Mouse (Mus musculus) erythroblast, adult 5-6 weeks (primary cell): ENCODE measurements around the gene Pcnx3. TPM values are rescaled to one million over a fixed set of nuclear protein-coding genes. Genes with fewer than 3 reads are reported as not detected.
A peak's percentile ranks its signal among the peaks of the same experiment; 100 is the strongest.

Experiments used
- ATAC-seq: replicated peaks from 2 replicates; pipeline ENCODE4 v1.8.0; 2016; ENCODE audit warnings: moderate number of reproducible peaks, mild to moderate bottlenecking, moderate TSS enrichment, inconsistent platforms; ENCODE audit not compliant: poor library complexity, low FRiP score, severe bottlenecking
- total RNA-seq, 2 experiments: library from RNA; stranded (forward) in 1 of 2; stranded (reverse) in 1 of 2; fragments of 150-400 nt in 1 of 2; fragments of 200-764, 138-1000 nt in 1 of 2; gene quantifications; 2 replicates each; pipeline versions ENCODE4 v1.2.3 to v1.2.4; 2015 to 2017; ENCODE audit warnings: low replicate concordance in 2 of 2

Pcnx3 gene
- total RNA-seq, 2 experiments from 2014 or later = 16.3 to 20.3 TPM

DNA sequence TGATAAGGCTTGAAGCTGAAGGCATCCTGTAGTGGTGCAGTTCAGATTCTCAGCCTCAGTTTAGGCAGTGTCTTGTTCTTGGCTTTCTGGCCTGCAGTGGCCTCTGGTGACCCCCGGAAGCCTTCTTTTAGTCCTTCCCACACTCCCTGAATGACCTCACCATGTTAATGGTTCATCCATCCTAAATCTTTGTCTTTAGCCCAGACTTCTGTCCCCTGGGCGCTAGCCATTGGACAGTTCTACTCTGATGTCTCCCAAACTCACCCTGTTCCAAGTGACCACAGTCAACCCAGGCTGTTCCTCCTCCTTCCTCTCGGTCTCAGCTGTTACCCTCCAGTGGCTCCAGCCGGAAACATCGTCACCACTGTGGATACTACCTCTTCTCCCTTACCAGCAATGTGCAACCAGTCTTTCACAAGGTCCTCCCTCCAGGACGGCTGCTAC is 39.4 kb downstream of the Pcnx3 start:
- ATAC-seq = no peak

DNA sequence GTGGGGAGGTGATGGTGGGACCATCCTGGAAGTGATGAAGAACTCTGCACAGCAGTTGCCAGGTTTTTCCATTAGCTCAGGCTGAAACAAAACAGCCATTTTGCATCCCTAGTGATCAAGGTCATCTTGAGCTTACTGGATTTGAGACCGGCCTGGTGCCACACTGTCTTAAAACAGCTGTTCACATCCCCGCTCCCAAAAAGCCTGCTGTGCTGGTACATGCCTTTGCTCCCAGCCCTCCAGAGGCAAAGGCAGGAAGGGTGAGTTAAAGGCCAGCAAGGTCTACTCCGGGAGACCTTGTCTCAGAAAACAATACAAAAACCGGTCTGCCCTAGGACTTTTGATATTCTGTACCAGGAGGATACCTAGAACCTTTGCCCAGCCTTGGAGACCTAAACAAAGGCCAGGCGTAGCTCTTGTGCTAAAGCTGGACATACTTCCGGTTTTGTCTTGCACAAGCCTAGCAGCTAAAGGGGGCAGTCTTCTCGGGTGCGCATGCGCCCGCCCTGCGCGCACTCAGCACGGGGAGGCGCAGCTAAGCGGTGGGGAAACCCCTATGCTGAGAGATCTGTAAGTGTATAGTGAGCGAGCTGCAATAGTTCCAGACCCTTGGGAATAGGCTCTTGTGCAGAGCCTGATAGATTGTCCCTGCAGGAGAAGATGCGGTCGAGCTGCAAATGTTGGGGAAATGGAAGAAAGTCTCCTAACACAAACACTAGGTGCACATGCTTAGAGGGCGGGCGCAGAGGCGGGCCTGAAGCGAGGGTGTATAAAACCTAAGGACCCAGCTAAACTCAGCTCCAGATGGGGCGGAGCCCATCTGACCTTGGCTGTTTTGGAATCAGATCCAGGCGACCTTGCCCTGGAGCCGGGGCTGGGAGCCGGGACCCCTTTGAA is 40.1 kb downstream of the Pcnx3 start:
- peak; percentile 63 for ATAC-seq

DNA sequence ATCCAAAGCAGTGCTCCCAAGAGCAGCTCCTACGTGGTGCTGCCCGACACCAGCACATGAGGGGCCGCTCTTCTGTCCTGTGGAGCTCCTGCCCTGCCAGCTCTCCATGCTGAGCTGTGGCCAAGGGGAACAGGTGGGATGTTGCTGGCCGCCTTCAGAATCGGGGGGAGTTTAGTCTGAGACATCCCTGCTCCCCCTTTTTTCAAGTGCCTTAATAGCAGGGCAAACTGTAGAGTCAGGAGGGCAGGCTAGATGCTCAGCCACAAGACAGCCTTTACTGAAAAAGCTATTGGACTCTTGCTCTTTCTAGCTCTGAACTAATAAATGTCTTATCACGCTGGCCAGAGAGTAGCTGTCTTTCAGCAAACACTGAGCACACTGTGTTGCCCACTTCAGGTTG is 40.9 kb downstream of the Pcnx3 start:
- ATAC-seq = no peak

DNA sequence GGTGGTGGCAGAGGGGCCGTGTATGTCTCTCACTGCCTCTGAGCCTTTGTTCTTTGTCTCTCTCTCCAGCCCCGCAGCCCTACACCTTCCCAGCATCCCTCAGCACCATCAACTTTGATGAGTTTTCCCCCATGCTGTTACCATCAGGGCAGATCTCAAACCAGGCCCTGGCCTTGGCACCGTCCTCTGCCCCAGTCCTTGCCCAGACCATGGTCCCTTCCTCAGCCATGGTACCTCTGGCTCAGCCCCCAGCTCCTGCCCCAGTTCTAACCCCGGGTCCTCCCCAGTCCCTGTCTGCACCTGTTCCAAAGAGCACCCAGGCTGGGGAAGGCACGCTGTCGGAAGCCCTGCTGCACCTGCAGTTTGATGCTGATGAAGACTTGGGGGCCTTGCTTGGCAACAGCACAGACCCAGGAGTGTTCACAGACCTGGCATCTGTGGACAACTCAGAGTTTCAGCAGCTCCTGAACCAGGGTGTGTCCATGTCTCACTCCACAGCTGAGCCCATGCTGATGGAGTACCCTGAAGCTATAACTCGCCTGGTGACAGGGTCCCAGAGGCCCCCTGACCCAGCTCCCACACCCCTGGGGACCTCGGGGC is 41.9 kb downstream of the Pcnx3 start:
- no peak for ATAC-seq

DNA sequence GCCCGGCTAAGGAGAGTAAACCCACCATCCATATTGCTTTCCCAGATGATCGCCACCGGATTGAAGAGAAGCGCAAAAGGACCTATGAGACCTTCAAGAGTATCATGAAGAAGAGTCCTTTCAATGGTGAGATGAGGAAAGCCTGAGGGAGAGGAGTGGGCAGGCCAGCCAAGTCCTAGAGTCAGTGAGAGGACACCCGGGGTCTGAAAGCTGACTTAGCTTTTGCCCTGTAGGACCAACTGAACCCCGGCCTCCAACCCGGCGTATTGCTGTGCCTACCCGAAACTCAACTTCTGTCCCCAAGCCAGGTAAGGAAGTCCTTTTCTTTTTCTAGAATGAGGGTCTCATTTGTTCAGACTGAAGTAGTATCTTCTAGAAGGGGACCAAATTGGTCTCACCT is 43.4 kb downstream of the Pcnx3 start:
- ATAC-seq = no peak

DNA sequence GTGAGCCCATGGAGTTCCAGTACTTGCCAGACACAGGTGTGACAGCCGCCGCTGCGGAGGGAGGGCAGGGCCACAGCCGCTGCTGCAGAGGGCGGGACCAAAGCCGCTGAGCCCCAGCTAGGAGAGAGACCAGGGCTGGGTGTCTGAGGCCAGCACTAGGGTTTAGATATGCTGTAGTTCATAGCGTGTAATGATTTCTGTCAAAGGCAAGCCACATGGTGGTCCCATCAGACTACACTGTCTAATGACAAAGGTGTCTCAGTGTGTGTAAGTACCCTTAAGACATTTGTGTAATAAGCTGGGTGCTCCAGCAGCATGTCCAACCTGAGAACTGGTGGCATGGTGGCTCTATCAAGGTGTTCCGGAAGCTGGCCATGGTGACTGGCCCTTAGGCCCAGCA is 47.1 kb downstream of the Pcnx3 start:
- ATAC-seq = no peak

DNA sequence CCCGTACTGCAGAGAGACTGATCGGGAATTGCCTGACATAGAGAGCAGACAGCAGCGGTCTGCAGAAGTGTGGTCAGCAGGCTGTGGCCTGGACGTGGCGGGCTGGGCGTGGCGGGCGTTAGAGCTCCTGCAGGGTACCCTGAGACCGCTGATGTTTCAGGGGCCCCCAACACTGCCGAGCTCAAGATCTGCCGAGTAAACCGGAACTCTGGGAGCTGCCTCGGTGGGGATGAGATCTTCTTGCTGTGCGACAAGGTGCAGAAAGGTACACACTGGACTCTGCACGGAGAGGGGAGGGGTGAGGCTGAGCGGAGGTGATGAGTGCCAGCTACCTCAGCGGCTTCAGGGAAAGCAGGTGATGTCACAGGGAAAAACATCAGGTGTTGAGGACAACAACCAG is 47.7 kb downstream of the Pcnx3 start:
- ATAC-seq = no peak

DNA sequence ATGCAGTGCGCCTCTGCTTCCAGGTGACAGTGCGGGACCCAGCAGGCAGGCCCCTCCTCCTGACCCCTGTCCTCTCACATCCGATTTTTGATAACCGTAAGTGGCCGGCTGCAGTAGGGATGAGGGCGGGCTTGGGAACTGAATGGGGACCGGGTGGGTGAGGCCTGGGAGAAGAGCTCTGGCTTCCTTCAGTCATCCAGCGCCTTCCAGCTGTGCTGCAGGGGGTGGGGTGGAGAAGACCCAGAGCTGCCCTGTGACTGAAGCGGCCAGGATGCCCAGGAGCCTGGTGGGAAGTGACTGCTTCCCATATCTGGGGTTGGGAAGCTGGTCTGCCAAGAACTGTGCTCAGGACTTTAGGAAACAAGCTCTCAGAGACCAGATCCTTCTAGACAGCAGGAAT is 48.4 kb downstream of the Pcnx3 start:
- no peak for ATAC-seq

DNA sequence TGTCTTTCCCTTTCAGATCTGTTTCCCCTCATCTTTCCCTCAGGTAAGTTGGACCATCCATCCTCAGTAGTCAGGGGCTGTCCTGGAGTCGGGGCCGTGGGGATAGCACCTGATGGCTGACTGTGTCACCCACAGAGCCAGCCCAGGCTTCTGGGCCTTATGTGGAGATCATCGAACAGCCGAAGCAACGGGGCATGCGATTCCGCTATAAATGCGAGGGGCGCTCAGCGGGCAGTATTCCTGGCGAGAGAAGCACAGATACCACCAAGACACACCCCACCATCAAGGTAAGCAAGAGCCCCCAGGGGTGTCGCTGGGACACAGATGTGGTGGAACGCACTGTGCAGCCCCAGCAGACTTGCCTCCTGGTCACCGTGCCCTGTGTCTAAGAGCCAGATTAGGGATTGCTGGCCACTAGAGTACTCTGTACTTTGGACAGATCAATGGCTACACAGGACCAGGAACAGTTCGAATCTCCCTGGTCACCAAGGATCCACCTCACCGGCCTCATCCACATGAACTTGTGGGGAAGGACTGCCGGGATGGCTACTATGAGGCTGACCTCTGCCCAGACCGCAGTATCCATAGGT is 50.2 kb downstream of the Pcnx3 start:
- no peak for ATAC-seq

DNA sequence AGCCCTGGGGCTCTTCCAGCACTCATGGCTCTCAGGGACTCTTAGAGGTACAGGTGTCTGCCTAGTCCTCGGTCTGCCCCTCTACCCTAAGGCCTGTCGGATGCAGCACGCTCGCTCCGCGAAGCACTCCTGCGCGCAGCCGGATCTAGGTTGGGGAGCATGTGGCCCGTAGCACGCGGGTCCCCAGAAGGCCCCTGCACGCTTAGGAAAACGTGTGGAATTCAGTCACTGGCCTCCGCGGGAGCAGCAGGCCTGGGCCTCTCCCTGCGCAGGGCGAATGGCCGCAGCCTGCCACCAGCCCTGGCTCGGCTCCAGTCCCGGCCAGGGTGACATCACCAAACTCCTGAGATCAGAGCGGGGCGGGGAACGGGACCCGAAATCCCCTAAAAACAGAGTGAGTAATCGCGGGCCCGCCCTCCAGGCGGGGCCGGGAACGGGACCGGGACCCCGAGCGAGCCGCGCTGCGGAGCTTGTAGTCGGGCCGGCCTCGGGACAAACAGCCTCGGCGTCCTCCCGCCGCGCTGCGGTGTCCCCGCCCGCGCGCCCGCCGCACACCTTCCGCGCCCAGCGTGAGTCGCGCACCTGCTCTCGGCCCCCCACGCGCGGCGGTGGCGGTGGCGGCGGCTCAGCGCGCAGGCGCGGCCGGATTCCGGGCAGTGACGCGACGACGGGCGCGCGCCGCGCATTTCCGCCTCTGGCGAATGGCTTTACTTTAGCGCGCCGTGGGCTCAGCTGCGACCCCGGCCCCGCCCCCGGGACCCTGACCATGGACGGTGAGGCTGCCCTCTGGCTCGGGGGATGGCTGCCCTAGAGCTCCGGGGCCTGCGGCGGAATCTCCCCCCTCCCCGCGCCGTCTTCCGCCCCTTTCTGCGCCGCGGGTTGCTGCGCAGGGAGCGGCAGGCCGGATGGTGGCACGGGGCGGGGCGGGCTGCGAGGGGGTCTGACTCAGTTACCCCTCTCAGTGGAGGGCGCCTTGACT is 51.4 kb downstream of the Pcnx3 start, which contains the start of gene Rela:
Rela (plus strand) TSS at position 415 of the 979 bp plus-strand sequence.
- peak; percentile 84 for ATAC-seq

DNA sequence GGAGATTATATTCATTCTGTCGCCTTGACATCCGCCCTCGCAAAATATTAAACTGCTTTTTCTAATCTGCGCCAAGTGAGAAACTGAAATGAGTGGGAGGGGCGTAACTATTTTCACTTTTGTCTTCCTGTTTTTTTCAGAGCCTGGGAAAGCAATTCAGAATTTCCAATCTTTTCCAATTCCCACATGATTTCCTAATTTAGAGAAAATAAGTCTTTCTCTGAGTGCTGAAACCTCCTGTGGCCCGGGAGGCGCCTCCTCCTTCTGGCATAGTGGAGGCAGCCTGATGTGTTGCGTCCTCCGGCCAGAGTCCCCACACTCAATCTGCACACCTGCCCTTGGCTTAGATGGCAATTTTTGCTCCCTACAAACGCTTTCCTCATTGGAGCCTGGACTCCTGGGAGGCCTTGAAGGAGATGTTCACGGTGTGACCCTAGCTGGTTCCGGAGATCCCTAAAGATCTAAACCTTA is 52.1 kb downstream of the Pcnx3 start:
- ATAC-seq = no peak; the same call in 1 of the 2 replicates

DNA sequence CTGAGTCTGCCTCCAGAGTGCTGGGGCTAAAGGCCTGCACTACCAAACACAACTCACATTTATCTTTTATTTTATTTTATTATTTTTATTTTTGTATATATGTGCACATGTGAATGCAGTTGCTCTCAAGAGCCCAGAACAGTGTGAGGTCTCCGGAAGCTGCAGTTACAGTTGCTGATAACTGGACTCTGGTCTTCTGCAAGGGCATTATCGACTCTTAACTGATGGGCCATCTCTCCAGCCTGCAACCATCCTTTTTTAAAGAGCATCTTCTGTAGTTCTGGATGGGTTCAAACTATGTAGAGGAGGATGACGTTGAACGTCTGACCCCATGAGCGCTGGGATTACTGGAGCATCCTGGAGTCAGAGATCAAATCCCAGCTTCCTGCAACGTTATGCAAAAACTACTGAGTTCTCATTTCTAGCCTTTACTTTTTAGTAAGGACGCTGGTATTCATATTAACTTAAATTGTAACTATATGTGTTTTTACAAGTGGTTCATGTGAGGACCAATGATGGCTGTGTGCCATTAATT is 52.6 kb downstream of the Pcnx3 start:
- ATAC-seq = no peak

DNA sequence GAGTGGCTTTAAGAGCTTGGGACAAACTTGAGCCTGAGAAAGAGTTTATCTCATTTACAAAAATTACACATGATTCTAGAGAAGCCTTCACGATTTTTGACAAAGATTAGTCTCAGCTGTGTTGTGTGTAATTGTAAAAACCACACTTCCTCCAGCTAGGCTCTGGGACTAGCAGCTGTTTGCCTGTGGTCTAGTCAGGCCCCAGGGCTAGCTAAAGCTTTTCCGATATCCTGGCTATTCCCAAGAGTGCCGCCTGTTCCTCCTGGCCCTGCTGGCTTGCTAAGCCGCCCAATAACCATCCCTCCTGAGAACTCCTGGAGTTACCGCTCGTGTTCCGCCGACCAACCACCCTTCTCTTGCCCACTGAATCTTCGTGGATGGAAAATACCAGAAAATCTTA is 56.6 kb downstream of the Pcnx3 start:
- ATAC-seq = no peak

DNA sequence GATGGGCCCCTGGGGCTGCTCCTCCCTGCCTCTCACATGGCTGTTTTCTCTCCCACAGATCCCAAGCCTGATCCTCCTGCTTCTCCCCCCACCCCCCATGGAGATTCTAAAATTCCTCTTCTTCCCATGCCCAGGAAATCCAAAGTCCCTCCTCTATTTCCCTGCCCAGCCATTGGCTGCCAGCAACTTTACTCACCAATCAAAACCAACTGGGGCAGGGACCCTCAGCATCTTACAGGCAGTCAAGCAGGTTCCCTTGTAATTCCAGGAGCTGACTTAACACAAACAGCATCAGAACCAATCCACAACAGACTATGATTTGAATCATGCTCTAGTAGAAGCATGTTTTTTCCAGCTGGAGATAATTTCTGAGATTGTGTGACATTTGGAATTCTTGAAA is 58.8 kb downstream of the Pcnx3 start:
- no peak for ATAC-seq

DNA sequence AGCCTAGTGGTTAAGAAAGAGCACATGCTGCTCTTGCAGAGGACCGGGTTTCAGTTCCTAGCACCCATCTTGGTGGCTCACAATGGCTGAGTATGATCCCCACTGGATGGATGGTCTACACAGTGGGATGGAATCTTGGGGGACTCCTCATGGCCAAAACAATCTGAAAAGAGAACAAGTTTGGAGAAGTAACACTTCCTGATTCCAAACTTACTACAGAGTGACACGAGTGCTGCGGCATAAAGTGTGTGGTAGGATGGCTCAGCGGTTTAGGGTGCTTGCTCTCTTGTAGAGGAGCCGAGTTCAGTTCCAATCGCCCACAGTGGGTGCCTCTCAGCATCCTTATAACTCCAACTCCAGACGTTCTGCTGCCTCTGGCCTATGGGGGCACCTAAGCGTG is 63.4 kb downstream of the Pcnx3 start:
- ATAC-seq = no peak

DNA sequence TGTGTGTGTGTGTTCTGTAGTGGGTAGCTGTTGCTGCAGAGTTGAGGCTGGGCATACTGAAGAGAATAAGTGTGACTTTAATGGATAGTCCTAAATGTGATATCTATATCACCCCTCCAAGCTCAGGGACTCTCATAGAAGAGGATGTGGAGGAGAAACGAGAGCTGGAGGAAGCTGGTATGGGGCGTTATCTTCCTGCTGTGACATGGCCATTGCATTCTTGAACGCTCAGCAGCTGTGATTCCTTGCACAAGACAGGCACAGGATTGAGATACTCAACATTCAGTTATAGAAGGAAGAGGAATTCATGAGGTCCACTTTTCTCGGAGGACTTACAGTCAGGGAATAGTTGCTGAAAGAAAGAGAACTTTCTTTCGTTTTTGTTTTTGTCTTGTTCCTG is 66.8 kb downstream of the Pcnx3 start:
- ATAC-seq = no peak

DNA sequence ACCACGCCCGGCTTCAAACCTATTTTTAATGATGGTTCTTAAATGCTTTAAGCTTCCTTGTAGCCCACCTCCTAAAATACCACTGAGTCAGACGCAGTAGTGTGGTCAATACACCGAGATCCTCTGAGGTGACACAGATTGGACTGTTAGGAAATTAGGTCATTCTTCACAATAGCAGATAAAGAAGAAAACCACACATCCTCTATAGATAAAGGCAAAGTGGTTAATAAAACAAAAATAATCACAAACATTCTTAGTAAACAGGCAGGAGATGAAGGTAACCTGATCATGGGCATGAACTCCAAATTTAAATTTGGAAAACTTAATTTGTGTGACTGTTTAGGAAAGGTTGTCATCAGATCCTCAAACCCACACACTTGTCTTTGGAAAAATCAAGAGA is 68.7 kb downstream of the Pcnx3 start:
- no peak for ATAC-seq

DNA sequence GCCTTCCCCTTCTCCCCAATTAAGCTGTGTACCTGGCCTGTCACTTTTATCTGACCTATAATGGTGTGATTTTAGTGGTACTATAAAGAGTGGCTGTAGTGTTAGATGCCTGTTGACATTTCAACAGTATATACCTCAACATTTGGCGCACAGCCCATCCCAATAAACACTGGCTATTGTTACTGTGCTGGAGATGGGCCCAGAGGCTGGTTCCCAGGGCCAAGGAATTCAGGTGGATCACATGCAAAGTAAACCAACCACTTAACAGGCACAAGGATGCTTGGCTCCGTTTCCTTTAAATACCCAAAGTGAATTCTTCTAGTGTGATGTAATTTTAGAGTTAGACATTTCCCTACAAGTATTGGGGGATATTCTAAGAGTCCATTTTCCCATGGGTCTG is 73.8 kb downstream of the Pcnx3 start:
- no peak for ATAC-seq
